Mouse (Mus musculus) midbrain, embryonic 15.5 days (tissue): ENCODE measurements at regions not wholly inside any gene's neighbourhood (a gene's known extent, or its start where the extent isn't known, plus 50 kb on each side); places are given as distances from the start of the nearest gene placed in this dataset.
A peak's percentile ranks its signal among the peaks of the same experiment; 100 is the strongest.
"Not testable (repeated sequence)": the region's sequence is repeated elsewhere in the genome, so short reads cannot be mapped to it uniquely, and the experiment has no call there.

Source experiments
- ATAC-seq: fragments of 200-750 bp; cut with Nextera tagmentation; replicated peaks from 2 replicates; pipeline ENCODE4 v1.8.0; 2017; ENCODE audit warnings: moderate TSS enrichment
- H3K27ac ChIP-seq: fragments of 300-500 bp; sonication (generic); 2 replicates; pipeline ENCODE4 v1.5.1; 2015; ENCODE audit warnings: mild to moderate bottlenecking, inconsistent platforms
- H3K27me3 ChIP-seq: fragments of 300-500 bp; sonication (generic); replicated peaks from 2 replicates; pipeline ENCODE4 v1.6.1; 2015; ENCODE audit warnings: inconsistent platforms
- H3K36me3 ChIP-seq: fragments of 300-500 bp; sonication (generic); replicated peaks from 2 replicates; pipeline ENCODE4 v1.6.1; 2015; ENCODE audit warnings: inconsistent platforms
- H3K4me1 ChIP-seq: fragments of 300-500 bp; sonication (generic); 2 replicates; pipeline ENCODE4 v1.6.1; 2015; ENCODE audit warnings: inconsistent platforms
- H3K4me2 ChIP-seq: fragments of 300-500 bp; sonication (generic); 2 replicates; pipeline ENCODE4 v1.6.1; 2015; ENCODE audit warnings: inconsistent platforms, mild to moderate bottlenecking, moderate library complexity
- H3K4me3 ChIP-seq: fragments of 300-500 bp; sonication (generic); 2 replicates; pipeline ENCODE4 v1.5.1; 2015; ENCODE audit warnings: mild to moderate bottlenecking, inconsistent platforms
- H3K9ac ChIP-seq: fragments of 300-500 bp; sonication (generic); 2 replicates; pipeline ENCODE4 v1.6.1; 2015; ENCODE audit warnings: mild to moderate bottlenecking, inconsistent platforms
- H3K9me3 ChIP-seq: fragments of 300-500 bp; sonication (generic); 2 replicates; pipeline ENCODE4 v1.6.1; 2016; ENCODE audit warnings: inconsistent platforms
- WGBS: fragments of 180-500 bp; shearing (Covaris S2); methylation state at CpG from one replicate; pipeline ENCODE4 v1.1.7; 2015; ENCODE audit warnings: mixed read lengths; 5-methylcytosine and 5-hydroxymethylcytosine counted together

DNA sequence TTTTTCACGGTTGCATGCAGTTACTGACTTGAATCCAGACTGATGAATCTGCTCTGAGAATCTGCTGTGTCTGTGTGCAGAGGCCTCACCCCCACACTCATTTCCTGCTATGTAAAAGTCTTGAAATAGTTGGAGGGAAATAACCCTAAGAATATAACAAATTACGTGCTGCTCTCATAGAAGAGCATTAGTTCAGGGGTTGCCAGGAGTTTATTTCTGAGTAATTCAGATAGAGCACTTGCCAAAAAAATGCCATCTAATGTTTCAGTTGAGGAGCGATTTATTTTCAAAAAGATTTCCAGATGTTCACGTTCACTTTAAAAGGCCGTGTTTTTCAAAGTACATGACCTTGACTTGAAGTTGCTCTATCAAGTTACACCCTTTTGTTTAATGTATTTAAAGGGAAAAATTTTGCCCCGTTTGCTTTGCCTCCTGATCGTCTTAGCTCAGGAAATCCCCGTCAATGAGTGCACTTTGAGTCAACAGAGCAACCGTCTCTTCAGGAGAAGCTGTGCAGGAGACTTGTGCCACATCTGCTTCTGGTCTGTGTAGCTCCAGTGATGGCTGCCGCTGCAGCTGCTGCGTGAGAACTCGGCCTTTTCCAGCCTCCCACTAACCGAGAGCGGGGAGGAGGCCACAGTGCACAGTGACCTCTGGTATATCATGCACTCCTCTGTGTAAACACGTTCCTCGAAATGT is 50.9 kb upstream of the Sec61g start:
- Histone ChIP-seq H3K4me1 (no peaks in the 10 kb centered on the region), H3K4me3 (no peak overlapping the region), H3K4me2 (no peak overlapping the region), H3K36me3 (no peaks in the 10 kb centered on the region), H3K27ac (no peak overlapping the region), H3K27me3 (no peaks in the 10 kb centered on the region), H3K9me3 (no peaks in the 10 kb centered on the region), H3K9ac (no peak overlapping the region)
- ATAC-seq, result no peak
- 69% methylated on average over 16 of the region's 16 CpGs for WGBS

DNA sequence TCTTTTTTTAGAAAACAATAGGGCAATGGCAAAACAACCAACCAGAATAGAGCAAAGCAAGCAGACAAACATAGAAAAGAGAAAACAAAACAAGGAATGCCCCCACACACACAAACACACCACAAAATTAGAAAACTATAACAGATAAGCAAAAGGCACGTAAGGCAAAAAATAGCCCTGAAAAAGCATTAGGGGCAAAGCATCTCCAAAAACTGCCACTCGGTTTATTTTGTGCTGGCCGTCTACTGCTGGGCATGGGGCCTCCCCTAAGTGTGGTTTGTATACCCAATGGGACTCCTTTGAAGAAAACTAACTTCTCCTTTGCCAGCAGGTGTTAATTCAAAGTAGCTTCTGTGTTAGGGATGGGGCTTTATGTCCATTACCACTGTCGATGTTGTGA is 53.4 kb upstream of the Sec61g start:
- WGBS, result 82% methylated on average over 4 of the region's 4 CpGs

DNA sequence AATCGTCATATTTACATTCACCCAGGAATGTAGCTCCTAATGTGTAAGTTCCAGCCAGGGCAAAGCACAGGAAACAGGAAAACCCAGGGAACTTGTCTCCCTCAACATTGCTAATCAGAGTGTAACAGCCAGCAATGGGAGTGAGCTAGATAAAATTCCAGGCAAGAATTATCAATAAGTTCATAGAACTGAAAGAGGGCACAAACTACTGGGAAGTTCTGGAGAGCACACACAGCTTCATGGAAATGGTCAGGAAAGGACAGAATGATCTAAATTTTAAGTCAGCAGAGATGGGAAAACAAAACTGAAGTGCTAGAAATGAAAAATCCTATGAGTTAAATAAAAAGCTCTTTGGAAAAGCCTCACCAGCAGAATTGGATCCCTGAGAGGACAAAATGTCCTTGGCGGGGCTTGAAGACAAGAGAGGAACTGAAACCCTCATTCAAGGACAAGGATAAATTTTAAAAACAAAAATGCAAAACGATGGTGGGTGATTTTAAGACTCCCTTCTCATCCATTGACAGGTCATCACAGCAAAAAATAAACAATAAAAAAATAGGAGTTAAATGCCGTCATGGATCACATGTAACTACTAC is 80.9 kb upstream of the Sec61g start:
- no peak overlapping the region for H3K27ac ChIP-seq
- WGBS, result 85% methylated on average over 4 of the region's 4 CpGs
- H3K4me3 ChIP-seq, result no peak overlapping the region
- peaks cover 6% of the 10 kb centered on the region for H3K4me1 ChIP-seq
- H3K9ac ChIP-seq, result no peak overlapping the region
- H3K36me3 ChIP-seq, result no peaks in the 10 kb centered on the region
- no peak overlapping the region for H3K4me2 ChIP-seq
- no peak for ATAC-seq
- H3K27me3 ChIP-seq, result no peaks in the 10 kb centered on the region
- no peaks in the 10 kb centered on the region for H3K9me3 ChIP-seq

More for the DNA sequence above, 53.4 kb upstream of the Sec61g start:
- no peak overlapping the region for H3K27ac ChIP-seq
- H3K4me2 ChIP-seq, result no peak overlapping the region
- no peak for ATAC-seq
- H3K9ac ChIP-seq, result no peak overlapping the region
- no peaks in the 10 kb centered on the region for H3K36me3 ChIP-seq
- H3K27me3 ChIP-seq, result no peaks in the 10 kb centered on the region
- no peaks in the 10 kb centered on the region for H3K4me1 ChIP-seq
- H3K9me3 ChIP-seq, result no peaks in the 10 kb centered on the region
- H3K4me3 ChIP-seq, result no peak overlapping the region

DNA sequence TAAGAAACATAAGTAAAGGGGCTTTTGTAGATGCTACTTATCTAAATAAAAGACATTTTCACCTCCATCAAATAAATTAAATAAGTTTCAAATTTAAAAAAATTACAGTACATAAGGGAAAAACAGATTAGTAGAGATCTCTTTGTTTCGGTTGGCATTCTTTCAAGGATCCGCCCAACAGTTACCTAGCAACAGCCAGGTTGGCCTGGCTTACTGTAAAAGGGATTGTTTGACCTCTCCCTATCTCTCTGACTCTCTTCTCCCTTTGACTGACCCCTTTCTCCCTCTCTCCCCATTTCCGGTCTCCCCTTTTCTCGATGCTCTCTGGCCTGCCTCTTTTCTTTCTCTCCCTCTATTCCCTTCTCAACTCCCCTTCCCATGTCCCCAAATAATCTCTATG is 82.3 kb upstream of the Sec61g start:
- no peaks in the 10 kb centered on the region for H3K9me3 ChIP-seq
- no peaks in the 10 kb centered on the region for H3K36me3 ChIP-seq
- H3K9ac ChIP-seq, result no peak overlapping the region
- WGBS, result 54% methylated on average over 4 of the region's 4 CpGs
- H3K4me2 ChIP-seq, result no peak overlapping the region
- H3K27ac ChIP-seq, result no peak overlapping the region
- H3K4me1 ChIP-seq, result peaks cover 6% of the 10 kb centered on the region
- no peak for ATAC-seq
- H3K27me3 ChIP-seq, result no peaks in the 10 kb centered on the region
- H3K4me3 ChIP-seq, result no peak overlapping the region

DNA sequence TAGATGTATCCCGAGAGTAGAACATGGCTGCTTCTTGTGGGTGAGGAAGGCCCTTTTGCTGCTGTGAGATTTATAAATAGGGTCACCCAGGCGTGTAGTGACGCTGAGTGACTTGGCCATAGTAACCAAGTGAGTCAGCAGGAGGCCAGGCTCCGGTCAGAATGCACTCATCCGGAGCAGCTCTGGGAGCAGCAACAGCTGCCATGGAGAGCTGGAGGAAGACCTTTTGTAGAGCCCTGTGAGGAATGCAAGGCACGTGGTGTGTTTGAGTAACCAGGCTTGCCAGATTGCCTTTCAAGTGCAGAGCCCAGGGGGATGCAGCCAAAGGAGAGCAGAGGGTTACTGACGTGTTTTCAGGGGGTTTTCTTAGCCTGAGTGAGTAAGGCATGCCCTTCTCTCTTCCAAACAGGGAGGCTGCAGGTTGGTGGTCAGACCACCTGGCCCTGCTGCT is 83.2 kb upstream of the Sec61g start:
- peak; percentile 92 for ATAC-seq
- 1% methylated on average over 7 of the region's 7 CpGs for WGBS
- Histone ChIP-seq H3K27ac (peak overlapping the region; percentile 39), H3K36me3 (no peaks in the 10 kb centered on the region), H3K9me3 (no peaks in the 10 kb centered on the region), H3K9ac (no peak overlapping the region), H3K4me2 (no peak overlapping the region), H3K27me3 (no peaks in the 10 kb centered on the region), H3K4me1 (peaks cover 6% of the 10 kb centered on the region), H3K4me3 (no peak overlapping the region)

DNA sequence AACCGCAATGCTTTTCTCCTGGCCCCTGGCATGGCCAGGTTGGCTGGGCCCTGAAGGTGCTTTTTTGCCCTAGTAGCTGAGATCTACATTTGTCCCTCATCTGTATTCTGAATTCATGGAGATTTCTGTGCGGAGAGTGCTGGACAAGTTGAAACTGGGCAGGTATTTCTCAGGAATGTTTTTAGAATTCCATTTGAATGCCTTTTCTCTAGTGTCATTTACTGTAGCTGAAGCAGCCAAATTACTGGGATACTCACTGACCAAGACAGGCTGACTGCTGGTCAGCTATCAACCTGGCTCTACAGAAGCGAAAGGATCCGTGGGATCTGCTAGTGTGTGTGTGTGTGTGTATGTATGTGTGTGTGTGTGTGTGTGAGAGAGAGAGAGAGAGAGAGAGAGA is 83.7 kb upstream of the Sec61g start:
- no peak for ATAC-seq
- Histone ChIP-seq H3K27me3 (no peaks in the 10 kb centered on the region), H3K9ac (no peak overlapping the region), H3K4me3 (no peak overlapping the region), H3K36me3 (no peaks in the 10 kb centered on the region), H3K4me1 (peaks cover 6% of the 10 kb centered on the region), H3K27ac (peak overlapping the region; percentile 39), H3K9me3 (no peaks in the 10 kb centered on the region), H3K4me2 (no peak overlapping the region)
- WGBS, result 45% methylated on average over 4 of the region's 4 CpGs

DNA sequence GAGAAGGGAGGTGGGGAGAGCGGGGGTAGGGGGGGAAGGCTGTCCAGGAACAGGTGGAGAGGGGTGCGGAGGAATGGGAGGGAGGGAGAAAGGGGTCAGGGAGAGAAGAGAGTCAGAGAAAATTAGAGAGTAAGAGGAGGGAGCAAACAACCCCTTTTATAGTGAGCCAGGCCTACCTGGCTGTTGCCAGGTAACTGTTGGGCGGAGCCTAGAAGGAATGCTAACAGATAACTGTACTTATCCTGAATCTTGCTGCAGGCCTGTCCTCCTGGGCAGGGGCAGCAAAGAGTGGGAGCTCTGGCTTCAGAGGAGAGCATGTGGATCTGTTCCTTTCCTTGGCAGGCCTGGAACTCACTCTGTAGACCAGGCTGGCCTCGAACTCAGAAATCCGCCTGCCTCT is 84.5 kb upstream of the Sec61g start:
- no peak for ATAC-seq
- over 99% methylated on average over 5 of the region's 5 CpGs for WGBS
- Histone ChIP-seq H3K9me3 (no peaks in the 10 kb centered on the region), H3K4me1 (peaks cover 6% of the 10 kb centered on the region), H3K36me3 (no peaks in the 10 kb centered on the region), H3K27ac (no peak overlapping the region), H3K27me3 (no peaks in the 10 kb centered on the region), H3K4me2 (no peak overlapping the region), H3K4me3 (no peak overlapping the region), H3K9ac (no peak overlapping the region)

DNA sequence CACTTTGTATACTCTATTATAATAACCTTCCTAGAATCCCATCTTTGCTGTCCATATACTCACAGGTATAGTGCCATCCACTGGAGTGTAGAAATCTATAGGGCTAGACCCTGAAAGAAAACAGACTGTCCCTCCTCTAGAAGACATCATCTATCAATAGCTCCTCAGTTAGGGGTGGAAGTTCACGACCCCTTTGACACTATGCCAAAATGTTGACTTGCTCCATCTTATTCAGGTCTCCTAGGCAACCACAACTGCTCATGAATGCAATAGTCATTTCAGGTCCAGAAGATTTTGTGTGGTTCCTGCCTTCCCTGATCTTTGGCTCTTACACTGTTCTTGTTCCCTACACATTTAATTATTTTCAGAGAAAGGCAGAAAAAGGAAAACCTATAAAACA is 86.5 kb upstream of the Sec61g start:
- H3K36me3 ChIP-seq, result no peaks in the 10 kb centered on the region
- H3K27me3 ChIP-seq, result no peaks in the 10 kb centered on the region
- 39% methylated on average over 1 of the region's 1 CpGs for WGBS
- H3K4me1 ChIP-seq, result peaks cover 6% of the 10 kb centered on the region
- H3K4me3 ChIP-seq, result no peak overlapping the region
- H3K4me2 ChIP-seq, result no peak overlapping the region
- no peak for ATAC-seq
- no peak overlapping the region for H3K27ac ChIP-seq
- H3K9ac ChIP-seq, result no peak overlapping the region
- H3K9me3 ChIP-seq, result no peaks in the 10 kb centered on the region

DNA sequence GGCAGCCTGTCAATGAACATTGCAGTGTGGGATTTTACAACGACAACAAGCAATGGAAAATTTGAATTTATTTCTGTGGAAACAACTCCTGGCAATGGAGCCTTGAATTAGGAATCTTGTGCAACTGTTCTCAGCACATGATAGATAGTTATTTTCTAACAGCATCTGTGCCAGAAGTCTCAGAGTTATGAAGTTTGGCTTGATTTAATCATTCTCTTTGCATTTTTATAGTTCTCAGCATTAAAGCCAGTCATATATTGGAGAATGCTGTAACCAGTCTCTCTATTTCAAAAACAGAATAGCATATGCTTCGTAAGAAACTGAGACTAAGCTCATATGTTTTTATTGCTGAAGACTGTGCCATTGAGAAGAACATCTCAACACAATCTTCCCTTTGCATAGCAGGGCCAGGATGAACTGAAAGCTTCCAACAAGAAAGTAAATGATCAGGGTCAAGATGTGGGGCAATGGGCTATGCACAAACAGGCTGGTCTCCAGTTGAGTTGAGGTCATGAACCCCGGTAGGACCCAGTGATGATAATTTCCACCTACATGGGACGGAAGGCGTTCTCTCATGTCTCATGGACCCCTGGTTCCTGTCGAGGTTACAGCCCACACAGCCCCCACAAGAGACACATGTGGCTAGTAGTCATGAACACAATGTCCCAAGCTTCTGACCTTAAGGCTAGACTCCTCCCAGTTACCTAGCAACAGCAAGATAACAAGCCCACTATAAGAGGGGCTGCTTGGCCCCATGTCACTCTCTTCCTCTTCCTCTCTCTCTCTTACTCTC is 89.0 kb upstream of the Sec61g start:
- no peak for ATAC-seq
- Histone ChIP-seq H3K27ac (no peak overlapping the region), H3K9me3 (no peaks in the 10 kb centered on the region), H3K9ac (no peak overlapping the region), H3K36me3 (no peaks in the 10 kb centered on the region), H3K4me1 (no peaks in the 10 kb centered on the region), H3K27me3 (no peaks in the 10 kb centered on the region), H3K4me2 (no peak overlapping the region), H3K4me3 (no peak overlapping the region)
- 90% methylated on average over 6 of the region's 6 CpGs for WGBS

DNA sequence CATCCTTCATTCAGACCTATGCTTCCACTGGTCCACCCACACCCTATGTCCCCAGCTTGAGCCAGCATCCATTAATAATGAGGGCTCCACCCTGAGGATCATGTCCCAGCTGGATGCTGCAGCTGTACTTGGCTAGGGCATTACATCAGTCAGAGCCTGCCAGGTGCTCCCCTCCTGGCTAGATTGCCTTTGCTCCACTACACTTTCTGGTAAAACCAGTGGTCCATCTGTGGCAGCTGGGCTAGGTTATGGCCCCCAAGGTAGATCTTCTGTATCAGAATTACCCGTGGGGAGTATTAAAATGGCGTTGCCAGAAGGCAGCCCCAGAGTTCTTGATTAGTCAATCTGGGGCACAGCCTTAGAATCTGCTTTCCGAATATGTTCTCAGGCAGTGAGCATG is 94.7 kb upstream of the Sec61g start:
- Histone ChIP-seq H3K36me3 (no peaks in the 10 kb centered on the region), H3K4me2 (no peak overlapping the region), H3K27me3 (no peaks in the 10 kb centered on the region), H3K27ac (no peak overlapping the region), H3K4me1 (no peaks in the 10 kb centered on the region), H3K4me3 (no peak overlapping the region), H3K9me3 (no peaks in the 10 kb centered on the region), H3K9ac (no peak overlapping the region)
- no peak for ATAC-seq
- WGBS, result 89% methylated on average over 3 of the region's 3 CpGs

DNA sequence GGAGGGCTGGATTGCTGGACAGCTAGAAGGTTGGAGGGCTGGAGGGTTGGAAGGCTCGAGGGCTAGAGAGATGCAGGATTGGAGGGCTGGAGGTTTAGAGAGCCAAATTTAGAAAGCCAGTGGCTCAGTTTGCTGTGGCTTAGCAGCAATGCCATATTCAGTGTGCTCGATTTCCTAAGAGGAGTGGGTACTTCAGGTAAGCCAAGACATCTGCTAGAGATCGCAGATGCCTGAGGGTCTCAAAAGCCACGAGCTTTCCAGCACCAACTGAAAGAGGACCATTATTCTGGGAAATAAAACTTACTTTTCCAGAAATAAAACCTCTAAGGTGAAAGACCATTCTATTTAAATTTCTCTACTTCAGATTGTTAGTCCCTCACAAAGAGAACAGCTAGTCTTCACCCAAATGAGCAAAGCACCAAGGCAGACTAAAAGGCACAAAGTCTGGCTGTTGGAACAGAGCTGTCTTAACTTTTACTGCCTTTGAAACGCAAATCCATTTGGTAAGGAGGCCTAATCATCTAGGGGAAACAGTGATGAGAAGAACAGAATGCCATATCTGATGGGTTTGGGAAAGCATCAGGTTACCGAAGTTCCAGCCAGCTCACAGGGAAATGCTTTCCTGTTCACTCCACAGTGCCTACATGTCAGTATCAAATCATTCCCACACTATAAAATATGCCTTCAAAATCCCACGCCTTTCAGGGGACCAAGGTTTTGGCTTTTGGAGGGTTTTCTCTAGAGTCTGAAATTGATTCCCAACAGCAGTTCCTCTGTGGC is 98.3 kb upstream of the Sec61g start:
- no peaks in the 10 kb centered on the region for H3K4me1 ChIP-seq
- WGBS, result 81% methylated on average over 7 of the region's 7 CpGs
- H3K9ac ChIP-seq, result no peak overlapping the region
- no peak for ATAC-seq
- no peak overlapping the region for H3K4me2 ChIP-seq
- H3K36me3 ChIP-seq, result no peaks in the 10 kb centered on the region
- no peaks in the 10 kb centered on the region for H3K27me3 ChIP-seq
- no peak overlapping the region for H3K4me3 ChIP-seq
- H3K27ac ChIP-seq, result no peak overlapping the region
- H3K9me3 ChIP-seq, result no peaks in the 10 kb centered on the region

DNA sequence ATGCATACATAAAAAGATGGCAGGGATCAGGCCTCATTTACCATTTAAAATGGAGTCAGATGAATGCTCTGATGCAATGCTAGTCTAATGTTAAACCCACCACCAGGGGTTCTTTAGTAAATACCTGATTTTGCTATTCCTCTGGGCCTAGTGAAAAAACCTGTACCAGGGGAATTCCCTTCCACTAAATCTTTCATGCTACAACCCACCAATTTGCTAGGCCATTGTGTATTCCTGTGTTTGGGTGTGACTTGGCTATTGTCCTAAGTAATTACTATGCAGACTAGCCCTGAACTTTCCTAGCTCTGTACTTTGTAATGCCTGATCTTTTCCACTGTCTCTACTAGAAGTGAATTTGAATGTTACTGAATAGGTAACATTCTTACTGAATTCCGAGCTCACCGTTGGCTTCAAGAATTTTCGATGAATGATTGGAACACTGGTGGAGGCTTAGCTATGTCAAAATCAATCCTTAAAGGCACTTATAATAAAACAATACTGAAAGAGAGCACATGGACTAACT is 99.7 kb upstream of the Sec61g start:
- H3K4me3 ChIP-seq, H3K27ac ChIP-seq, H3K9me3 ChIP-seq, H3K9ac ChIP-seq, H3K27me3 ChIP-seq, H3K36me3 ChIP-seq, ATAC-seq, H3K4me2 ChIP-seq, H3K4me1 ChIP-seq: not testable (repeated sequence)
- 77% methylated on average over 3 of the region's 3 CpGs for WGBS
